Mouse (Mus musculus) E14TG2a.4 (cell line): ENCODE results near the gene Marcksl1.

ENCODE experiments used
- CTCF ChIP-seq: conservative IDR thresholded peaks from 2 replicates; pipeline ENCODE4 v1.5.1; 2014; ENCODE audit warnings: low read length
- NANOG ChIP-seq: IDR thresholded peaks from 2 replicates; pipeline ENCODE4 v1.6.1; 2014; ENCODE audit warnings: borderline replicate concordance, low read length, mixed read lengths

DNA sequence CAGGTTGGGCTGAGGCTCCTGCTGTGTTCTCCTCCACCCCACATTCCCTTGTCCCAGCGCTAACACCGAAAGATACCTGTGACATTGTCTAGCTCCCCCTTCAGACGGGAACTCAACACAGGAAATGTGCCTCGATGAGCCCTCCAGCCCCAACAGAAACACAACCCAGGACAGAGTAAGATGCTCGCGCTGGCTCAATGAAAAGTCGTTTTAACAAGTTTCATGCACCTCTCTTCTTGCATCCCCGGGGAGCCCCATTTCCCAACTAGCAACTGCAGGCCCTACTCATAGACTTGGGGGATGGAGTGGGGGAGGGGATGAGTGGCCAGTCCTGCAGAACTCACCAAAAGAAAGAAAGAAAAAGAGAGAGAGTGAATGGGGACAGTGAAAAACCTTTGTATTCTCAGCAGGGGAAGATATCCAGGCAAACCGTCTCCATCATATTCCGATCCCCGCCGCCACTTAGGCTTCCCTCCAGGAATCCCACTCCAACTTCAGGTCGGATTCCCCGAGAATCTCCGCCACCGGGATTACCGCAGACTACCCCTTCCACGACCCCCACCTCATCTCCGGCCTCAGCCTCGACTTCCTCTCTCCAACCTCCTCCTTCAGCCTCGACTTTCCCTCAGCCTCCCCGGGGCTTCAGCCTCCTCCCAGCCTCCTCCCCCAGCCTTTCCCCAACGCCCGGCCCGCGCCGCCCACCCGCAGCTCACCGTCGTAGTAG, 28.6 kb downstream of the Marcksl1 start:
- TF ChIP-seq CTCF (peak; percentile 25; the same call in 1 of the 2 replicates), NANOG (no peak)
